In the genomic region with DNA sequence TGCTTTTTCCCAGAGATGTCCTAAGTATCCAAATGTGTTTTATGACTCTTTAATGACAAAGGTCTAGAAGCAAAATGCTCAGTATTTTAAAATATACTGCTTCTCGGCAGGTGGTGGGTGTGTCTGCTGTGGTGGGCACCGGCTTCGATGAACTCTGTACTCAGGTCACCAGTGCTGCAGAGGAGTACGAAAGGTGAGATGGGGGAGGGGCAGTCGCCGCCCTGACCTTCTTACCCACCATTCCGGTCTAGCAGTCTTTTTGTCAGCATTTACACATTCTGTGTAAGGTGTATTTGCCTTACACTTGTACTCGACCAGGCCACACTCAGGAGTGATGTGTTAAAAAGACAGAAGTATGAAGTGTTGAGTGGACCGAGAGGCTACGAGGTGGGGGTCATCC, we compare ENCODE assay signal across 30 mouse cellular contexts. TPM values are rescaled to one million over a fixed set of nuclear protein-coding genes. Genes with fewer than 3 reads are reported as not detected.
DNase-seq lines count a peak whose midpoint lies in the region; ATAC-seq and TF ChIP-seq lines count a peak whose summit lies in the region.
"Had no signal": no experiment of that assay in that cellular context is flagged by ENCODE, and none has a peak within 500 bp of the region (broad histone marks: within the 10 kb centered on the region; RNA-seq: fewer than 3 reads in every experiment).

No protein-coding gene starts in this region.

- peak; percentile 66 for DNase-seq in heart, adult 11 months
- DNase-seq in heart, postnatal 4 days: no peak
- DNase-seq in lung, postnatal 0 days (ENCODE audit: low spot score): peak; percentile 25
- no peak for DNase-seq in lung, postnatal 14 days
- peak; percentile 19 for DNase-seq in ZHBTc4 (ENCODE audit: low read depth, low spot score)
- DNase-seq in Muller cell, postnatal 12 days (ENCODE audit: inconsistent ontology term): no peak
- DNase-seq in adrenal gland, postnatal 14 days: no peak
- DNase-seq: adrenal gland, adult 8-10 months; adrenal gland, postnatal 36 days; cerebellum, adult 18-20 months; cerebellum, adult 9-11 months; cerebellum, postnatal 25 days; forebrain, postnatal 0 days; gastrocnemius, adult 2 months; gastrocnemius, postnatal 14 days; heart, adult 18-20 months; heart, postnatal 10 days; heart, postnatal 36 days had no signal

- TF ChIP-seq CTCF in lung, postnatal 0 days (IDR thresholded peaks at IDR 0.05): no peak

- no peaks in the 10 kb centered on the region for H3K4me1 ChIP-seq in lung, postnatal 0 days (ENCODE audit: insufficient read depth, low read depth, low read length)
- H3K4me1 ChIP-seq: embryonic facial prominence, embryonic 12.5 days; embryonic facial prominence, embryonic 15.5 days had no signal

- H3K36me3 ChIP-seq in lung, postnatal 0 days (ENCODE audit: insufficient read depth, low read length): peaks cover 18% of the 10 kb centered on the region

- H3K4me3 ChIP-seq in lung, postnatal 0 days (ENCODE audit: low read depth, low read length): no peak overlapping the region
- H3K4me3 ChIP-seq: embryonic facial prominence, embryonic 12.5 days; embryonic facial prominence, embryonic 15.5 days; gastrocnemius, adult 2 months; heart, embryonic 12.5 days; heart, embryonic 15.5 days had no signal

- no peak overlapping the region for H3K27ac ChIP-seq in lung, postnatal 0 days (ENCODE audit: low read length)
- H3K27ac ChIP-seq: embryonic facial prominence, embryonic 12.5 days; embryonic facial prominence, embryonic 15.5 days; gastrocnemius, adult 2 months; heart, embryonic 15.5 days; hindbrain, embryonic 14.5 days; hindbrain, postnatal 0 days had no signal

- 59% methylated on average over 10 of the region's 10 CpGs for WGBS in lung, postnatal 0 days

- no peaks in the 10 kb centered on the region for H3K27me3 ChIP-seq in lung, postnatal 0 days (replicated peaks; ENCODE audit: insufficient read depth, low read length)
- H3K27me3 ChIP-seq: embryonic facial prominence, embryonic 12.5 days; embryonic facial prominence, embryonic 15.5 days; heart, embryonic 12.5 days; heart, embryonic 15.5 days; Patski had no signal

- no peak for TF ChIP-seq EP300 in lung, postnatal 0 days (IDR thresholded peaks at IDR 0.05)

- H3K9me3 ChIP-seq in lung, postnatal 0 days (ENCODE audit: low read length): no peaks in the 10 kb centered on the region
- H3K9me3 ChIP-seq: embryonic facial prominence, embryonic 12.5 days; embryonic facial prominence, embryonic 15.5 days; heart, embryonic 12.5 days; heart, embryonic 15.5 days had no signal

- no peak overlapping the region for H3K9ac ChIP-seq in lung, postnatal 0 days (replicated peaks; ENCODE audit: low read depth)
- H3K9ac ChIP-seq: embryonic facial prominence, embryonic 12.5 days; embryonic facial prominence, embryonic 15.5 days; forebrain, postnatal 0 days; heart, embryonic 12.5 days; heart, embryonic 15.5 days; hindbrain, embryonic 14.5 days had no signal

- no peak overlapping the region for H3K4me2 ChIP-seq in lung, postnatal 0 days (replicated peaks; ENCODE audit: low read depth, low read length)
- H3K4me2 ChIP-seq: embryonic facial prominence, embryonic 12.5 days; embryonic facial prominence, embryonic 15.5 days; heart, embryonic 12.5 days; heart, embryonic 15.5 days; hindbrain, embryonic 14.5 days had no signal

- no peak; the same call in 1 of the 2 replicates for ATAC-seq in lung, postnatal 0 days
- ATAC-seq: activated CD4-positive, CD25-positive, alpha-beta regulatory T cell, adult 4 months; forebrain, embryonic 14.5 days; forebrain, postnatal 0 days; hindbrain, postnatal 0 days; inflammation-experienced regulatory T-cells, adult 6 months; Patski had no signal

RNA-seq across cellular contexts. Expression of a gene that starts 10.3 kb away (rescaled TPM):
- 10 to 100 TPM; 25.9 to 28.3 TPM for total RNA-seq in heart, postnatal 4 days (2021)
- 22.3 TPM in 2 replicates for polyA plus RNA-seq in lung, postnatal 0 days (2015; fragmentation: Nextera tagmentation; extraction: Ambion mirVana)
- 23.0 and 25.8 TPM in 2 replicates for total RNA-seq in adrenal gland, postnatal 14 days (2021)

RNA-seq across cellular contexts. Expression of a gene that starts 19.3 kb away (rescaled TPM):
- total RNA-seq in heart, postnatal 4 days (2021): under 1 TPM; 0.38 to 0.55 TPM
- polyA plus RNA-seq in lung, postnatal 0 days (2015; fragmentation: Nextera tagmentation; extraction: Ambion mirVana): not detected in 2 replicates
- 0.23 TPM in 1 of 2 replicates, not detected in the other for total RNA-seq in adrenal gland, postnatal 14 days (2021)
- total RNA-seq: adrenal gland, postnatal 36 days; gastrocnemius, postnatal 14 days; heart, adult 18-20 months had no signal
- polyA plus RNA-seq: forebrain, embryonic 14.5 days; forebrain, postnatal 0 days; frontal cortex, adult 2 months; heart, embryonic 12.5 days; heart, embryonic 15.5 days; hindbrain, embryonic 11.5 days; hindbrain, embryonic 14.5 days; Patski had no signal

RNA-seq across cellular contexts. Expression of a gene that starts 22.0 kb away (rescaled TPM):
- 10 to 100 TPM; 21.2 to 21.4 TPM for total RNA-seq in heart, postnatal 4 days (2021)
- 15.0 and 16.2 TPM in 2 replicates for polyA plus RNA-seq in lung, postnatal 0 days (2015; fragmentation: Nextera tagmentation; extraction: Ambion mirVana)
- 30.1 and 30.4 TPM in 2 replicates for total RNA-seq in adrenal gland, postnatal 14 days (2021)

RNA-seq across cellular contexts. Expression of a gene that starts 22.8 kb away (rescaled TPM):
- 10 to 100 TPM; 16.1 to 16.4 TPM for total RNA-seq in heart, postnatal 4 days (2021)
- 11.4 and 12.4 TPM in 2 replicates for polyA plus RNA-seq in lung, postnatal 0 days (2015; fragmentation: Nextera tagmentation; extraction: Ambion mirVana)
- total RNA-seq in adrenal gland, postnatal 14 days (2021): 18.6 and 20.1 TPM in 2 replicates

RNA-seq across cellular contexts. Expression of a gene that starts 52.6 kb away (rescaled TPM):
- total RNA-seq in heart, postnatal 4 days (2021): 10 to 100 TPM; 22.6 to 26.9 TPM
- 18.2 and 19.1 TPM in 2 replicates for polyA plus RNA-seq in lung, postnatal 0 days (2015; fragmentation: Nextera tagmentation; extraction: Ambion mirVana)
- total RNA-seq in adrenal gland, postnatal 14 days (2021): 20.1 and 23.2 TPM in 2 replicates

Comparison
In these comparisons a context has a peak if more than half of its experiments do, and no peak if none do; other contexts are left out.
1. DNase-seq: peak in heart, adult 11 months (single experiment), lung, postnatal 0 days (single experiment) and ZHBTc4 (single experiment); none in heart, postnatal 4 days (single experiment), lung, postnatal 14 days (single experiment), Muller cell, postnatal 12 days (single experiment) and adrenal gland, postnatal 14 days (single experiment).